Mouse (Mus musculus) telencephalon, adult 2 months (tissue): Measurements from ENCODE around the gene Tkt.
"Not testable (repeated sequence)": the region's sequence is repeated elsewhere in the genome, so short reads cannot be mapped to it uniquely, and the experiment has no call there.

Source experiments
- DNase-seq: peaks from one replicate; pipeline ENCODE4 v3.0.0-alpha.2; 2011; ENCODE audit warnings: low read depth, low spot score

Tkt gene

GRCm38 (mm10) chr14:30548131-30548720 is at the start of gene Tkt:
Gene Tkt, plus strand, starts transcription at chr14:30548359.
- no peak for DNase-seq

- DNase-seq = no peak
Observed at GRCm38 (mm10) chr14:30504990-30505389, 43.2 kb upstream of the Tkt start.

GRCm38 (mm10) chr14:30510214-30510763 is 37.9 kb upstream of the Tkt start:
- no peak for DNase-seq

GRCm38 (mm10) chr14:30512896-30513295 is 35.3 kb upstream of the Tkt start:
- DNase-seq = no peak

GRCm38 (mm10) chr14:30515931-30516723 is 32.0 kb upstream of the Tkt start:
- DNase-seq = peak; percentile 21

GRCm38 (mm10) chr14:30519323-30519722 is 28.8 kb upstream of the Tkt start:
- DNase-seq = no peak

GRCm38 (mm10) chr14:30523356-30523755 is 24.8 kb upstream of the Tkt start:
- DNase-seq = peak; percentile 64

GRCm38 (mm10) chr14:30528392-30528791 is 19.8 kb upstream of the Tkt start:
- DNase-seq = no peak

GRCm38 (mm10) chr14:30528961-30529360 is 19.2 kb upstream of the Tkt start:
- no peak for DNase-seq

- no peak for DNase-seq
Observed at GRCm38 (mm10) chr14:30529454-30529853, 18.7 kb upstream of the Tkt start.

GRCm38 (mm10) chr14:30530726-30531269 is 17.4 kb upstream of the Tkt start:
- DNase-seq = no peak

- no peak for DNase-seq
Observed at GRCm38 (mm10) chr14:30531431-30531830, 16.7 kb upstream of the Tkt start.

GRCm38 (mm10) chr14:30531896-30532295 is 16.3 kb upstream of the Tkt start:
- no peak for DNase-seq

- no peak for DNase-seq
Observed at GRCm38 (mm10) chr14:30533780-30534450, 14.2 kb upstream of the Tkt start.

- no peak for DNase-seq
Observed at GRCm38 (mm10) chr14:30541541-30541940, 6.6 kb upstream of the Tkt start.

- DNase-seq = not testable (repeated sequence)
Observed at GRCm38 (mm10) chr14:30543331-30543730, 4.8 kb upstream of the Tkt start.

GRCm38 (mm10) chr14:30548965-30549776 is 1.0 kb downstream of the Tkt start:
- peak; percentile 76 for DNase-seq

GRCm38 (mm10) chr14:30549777-30550149 is 1.6 kb downstream of the Tkt start:
- no peak for DNase-seq

- DNase-seq = no peak
Observed at GRCm38 (mm10) chr14:30550232-30551070, 2.3 kb downstream of the Tkt start.

- no peak for DNase-seq
Observed at GRCm38 (mm10) chr14:30551509-30551908, 3.4 kb downstream of the Tkt start.
